Mouse (Mus musculus): ENCODE data around the gene Flt3. TPM values are rescaled to one million over a fixed set of nuclear protein-coding genes. Genes with fewer than 3 reads are reported as not detected.

The Flt3 gene
- polyA plus RNA-seq, 1 experiment from 2014 or later = 0.09 TPM

GRCm38 (mm10) chr5:147284365-147284764 lies 115.9 kb downstream of the Flt3 start:
- no peak overlapping the region for H3K27ac ChIP-seq (replicated peaks)
- no peak overlapping the region for H3K4me3 ChIP-seq
- H3K4me2 ChIP-seq (replicated peaks) = no peak overlapping the region
- no peak for ATAC-seq (replicated peaks)
- no peaks in the 10 kb centered on the region for H3K4me1 ChIP-seq
- peaks cover 27% of the 10 kb centered on the region for H3K27me3 ChIP-seq
- WGBS = 71% methylated on average over 4 of the region's 4 CpGs
- no peaks in the 10 kb centered on the region for H3K9me3 ChIP-seq
- no peaks in the 10 kb centered on the region for H3K36me3 ChIP-seq
- no peak overlapping the region for H3K9ac ChIP-seq (replicated peaks)

Small RNA genes within 50 kb of the gene (microRNA-seq; reads per million reads assigned to microRNA genes)
- gene Mir7k = not detected

Other genes with a start within 250 kb of the Flt3 start
- gene Gsx1, start 211.8 kb downstream of the Flt3 start, polyA plus RNA-seq (2015; fragmentation: Nextera tagmentation; extraction: Ambion mirVana) = 2.1 and 3.3 TPM in 2 replicates
- gene Pdx1, start 130.5 kb downstream of the Flt3 start, polyA plus RNA-seq (2015; fragmentation: Nextera tagmentation; extraction: Ambion mirVana) = not detected in 2 replicates
- gene Cdx2, start 93.2 kb downstream of the Flt3 start, polyA plus RNA-seq (2015; fragmentation: Nextera tagmentation; extraction: Ambion mirVana) = not detected in 2 replicates
- not detected in 2 replicates for gene Urad, start 78.0 kb downstream of the Flt3 start, polyA plus RNA-seq (2015; fragmentation: Nextera tagmentation; extraction: Ambion mirVana)
- gene Pan3, start 29.7 kb upstream of the Flt3 start, polyA plus RNA-seq (2015; fragmentation: Nextera tagmentation; extraction: Ambion mirVana) = 67.7 and 71.9 TPM in 2 replicates

Data from forebrain, embryonic 15.5 days (tissue).